Mouse (Mus musculus) adrenal gland, postnatal 25 days (tissue): ENCODE measurements around the gene Wscd2. TPM values are rescaled to one million over a fixed set of nuclear protein-coding genes. Genes with fewer than 3 reads are reported as not detected.

ENCODE experiments used
- DNase-seq: peaks from one replicate; pipeline ENCODE4 v3.0.0; 2021; ENCODE audit warnings: mixed read lengths
- total RNA-seq: library from RNA; stranded (reverse); gene quantifications from 2 replicates; pipeline ENCODE4 v1.2.3, GENCODE M21; 2021

The Wscd2 gene
- total RNA-seq, 1 experiment from 2014 or later, result 5.8 TPM

- no peak for DNase-seq
These were observed 129.0 kb downstream of the Wscd2 start for GRCm38 (mm10) chr5:113619151-113619550.

GRCm38 (mm10) chr5:113620130-113620716 is 130.1 kb downstream of the Wscd2 start:
- DNase-seq, result no peak

- no peak for DNase-seq
These were observed 130.9 kb downstream of the Wscd2 start for GRCm38 (mm10) chr5:113620999-113621398.

DNA sequence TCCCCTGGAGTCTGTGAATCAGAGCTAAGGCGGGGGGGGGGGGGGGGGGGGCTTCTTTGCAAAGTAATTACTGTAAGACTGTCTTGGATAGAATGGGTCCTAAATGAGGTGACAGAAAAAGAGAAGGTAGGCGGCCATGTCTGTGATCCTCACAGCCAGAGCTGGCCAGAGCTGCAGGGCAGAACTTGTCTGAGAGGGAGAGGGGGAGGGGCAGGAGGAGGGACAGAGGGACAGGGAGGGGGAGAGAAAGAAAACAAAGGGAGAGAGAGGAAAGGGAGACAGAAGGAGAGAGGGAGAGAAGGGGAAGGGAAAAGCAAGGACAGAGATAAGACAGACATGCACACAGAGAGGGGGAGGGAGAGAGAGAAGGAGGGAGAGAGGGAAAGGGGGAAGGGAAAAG is 132.9 kb downstream of the Wscd2 start:
- no peak for DNase-seq

DNA sequence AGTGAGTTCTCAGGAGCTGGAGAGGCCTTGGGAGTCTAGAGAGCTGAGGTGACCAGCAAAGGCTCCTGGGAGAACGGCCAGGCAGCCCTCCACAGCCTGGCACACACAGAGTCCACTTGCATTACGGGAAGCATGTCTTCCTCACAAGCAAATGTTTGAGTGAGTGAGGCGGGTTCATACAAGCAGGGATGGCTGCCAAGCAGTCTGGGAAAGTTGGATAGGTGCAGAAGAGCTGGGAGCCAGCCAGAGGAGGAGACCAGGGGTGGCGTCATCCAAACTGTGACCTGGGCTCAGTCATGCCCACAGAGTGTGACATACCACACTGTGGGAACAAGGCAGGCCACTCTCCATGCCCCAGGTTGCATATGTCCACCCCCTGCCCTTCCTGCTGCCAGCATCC is 134.9 kb downstream of the Wscd2 start:
- DNase-seq, result no peak

- DNase-seq, result no peak
These were observed 136.2 kb downstream of the Wscd2 start for GRCm38 (mm10) chr5:113626352-113626751.

- DNase-seq, result no peak
These were observed 136.9 kb downstream of the Wscd2 start for GRCm38 (mm10) chr5:113626991-113627390.

DNA sequence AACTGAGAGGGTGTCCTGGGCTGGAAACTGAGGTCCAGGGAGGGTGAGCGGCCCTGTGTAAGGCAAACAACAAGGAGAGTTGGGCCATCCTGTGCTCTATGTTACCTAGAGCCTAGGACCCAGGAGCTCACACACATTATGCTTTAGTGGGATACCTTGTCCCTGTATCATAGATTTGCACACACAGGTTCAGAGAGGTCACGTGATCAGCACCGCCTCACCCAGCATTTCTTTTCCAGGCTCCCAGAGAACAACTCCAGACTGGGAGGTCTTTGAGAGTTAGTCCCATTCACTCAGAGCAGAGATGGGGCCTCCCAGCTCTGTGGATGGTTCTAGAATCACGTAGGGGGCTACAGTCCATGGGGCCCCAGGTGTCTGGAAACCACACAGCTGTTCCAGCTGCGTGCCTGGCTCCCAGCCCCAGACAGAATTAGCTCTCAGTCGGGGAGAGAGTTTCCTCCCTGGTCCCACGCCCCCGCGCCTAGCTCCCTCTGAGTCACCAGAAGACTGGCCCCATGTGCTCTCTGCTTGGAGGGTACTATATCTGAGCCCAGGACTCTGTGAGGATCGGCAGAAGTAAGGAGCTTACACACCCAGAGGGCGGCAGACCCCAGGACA is 137.8 kb downstream of the Wscd2 start:
- no peak for DNase-seq

GRCm38 (mm10) chr5:113629248-113629647 is 139.1 kb downstream of the Wscd2 start:
- DNase-seq, result no peak

DNA sequence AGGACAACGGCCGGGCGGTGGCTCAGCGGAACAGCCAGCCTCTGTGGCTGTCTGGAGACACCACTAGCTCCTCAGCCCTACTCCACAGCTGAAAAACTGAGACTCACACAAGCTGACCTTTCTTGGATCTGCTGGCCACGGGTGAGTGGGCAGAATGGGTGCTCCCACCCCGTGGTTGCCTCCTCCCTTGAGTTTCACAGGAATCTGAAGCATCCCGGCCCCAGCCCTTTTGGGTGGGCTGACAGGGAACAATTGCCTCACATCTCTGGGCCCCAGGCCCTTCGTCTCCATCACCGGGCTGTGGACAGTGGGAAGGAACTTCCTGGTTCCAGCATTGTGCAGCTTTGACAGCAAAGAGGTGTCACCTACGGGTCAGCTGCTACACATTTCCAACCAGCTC is 140.0 kb downstream of the Wscd2 start:
- DNase-seq, result no peak

GRCm38 (mm10) chr5:113633037-113633714 is 143.0 kb downstream of the Wscd2 start:
- no peak for DNase-seq

- peak; percentile 64 for DNase-seq
These were observed 144.0 kb downstream of the Wscd2 start for GRCm38 (mm10) chr5:113634024-113634651.

GRCm38 (mm10) chr5:113634887-113635610 is 144.9 kb downstream of the Wscd2 start:
- DNase-seq, result no peak

DNA sequence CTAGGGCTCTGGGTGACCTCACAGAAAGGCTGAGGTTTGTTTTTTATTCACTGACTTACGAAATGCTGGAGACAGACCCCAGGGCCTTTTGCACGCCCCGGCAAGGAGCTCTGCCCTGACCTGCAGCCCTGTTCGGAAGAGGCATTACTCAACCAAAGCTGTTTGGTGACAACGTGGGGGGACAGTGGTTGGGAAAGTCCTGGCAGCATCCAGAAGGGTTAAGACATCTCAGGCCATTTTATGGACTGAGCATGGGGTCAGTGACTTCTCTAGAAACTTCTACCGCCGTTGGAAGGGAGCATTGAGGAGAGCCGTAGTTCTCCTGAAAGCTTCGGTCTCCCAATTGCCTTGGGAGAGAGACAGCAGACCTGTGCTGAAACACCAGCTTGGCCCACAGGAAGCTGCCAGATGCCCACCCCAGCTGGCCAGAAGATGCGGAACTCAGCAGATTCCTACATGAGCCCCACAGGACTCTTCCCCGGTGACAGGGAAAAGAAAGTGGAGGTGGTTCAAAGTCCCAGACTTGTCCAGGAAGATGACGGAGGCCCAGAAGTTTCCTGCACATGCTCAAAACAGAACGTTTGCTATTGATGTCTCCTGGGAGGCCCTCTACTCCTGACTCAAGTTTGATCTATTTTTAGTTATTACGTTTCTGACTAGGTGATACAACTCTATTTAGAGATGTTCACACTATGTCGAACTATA is 145.9 kb downstream of the Wscd2 start:
- DNase-seq, result no peak

GRCm38 (mm10) chr5:113637631-113638030 is 147.5 kb downstream of the Wscd2 start:
- DNase-seq, result no peak

DNA sequence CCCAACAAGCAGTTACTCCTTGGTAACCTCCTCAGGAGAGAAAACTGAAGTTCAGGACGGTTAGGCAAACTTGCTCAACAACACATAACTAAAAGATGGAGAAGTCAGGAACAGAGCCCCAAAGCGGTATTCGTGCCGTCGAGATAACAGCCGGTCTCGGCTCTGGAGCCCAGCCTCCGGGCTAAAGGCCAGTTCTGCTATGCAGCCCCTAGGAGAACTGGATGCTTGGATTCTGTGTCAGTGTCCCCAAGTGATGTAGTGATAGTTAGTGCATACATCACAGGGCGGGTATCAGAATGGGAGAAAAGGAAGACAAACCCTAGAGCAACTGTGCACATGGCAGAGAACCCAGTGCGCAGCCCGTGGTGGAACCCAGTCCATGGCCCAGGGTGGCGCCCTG is 147.9 kb downstream of the Wscd2 start:
- no peak for DNase-seq

GRCm38 (mm10) chr5:113639126-113639525 is 149.0 kb downstream of the Wscd2 start:
- no peak for DNase-seq

Other genes with a start within 250 kb of the Wscd2 start
- gene Sgsm1, start 179.5 kb upstream of the Wscd2 start, total RNA-seq, result 7.8 and 14.5 TPM in 2 replicates
- gene Aym1, start 133.0 kb upstream of the Wscd2 start, total RNA-seq, result not detected in 2 replicates
- 9.3 and 12.9 TPM in 2 replicates for gene Cmklr1, start 160.1 kb downstream of the Wscd2 start, total RNA-seq
- not detected in 2 replicates for gene 1700069L16Rik, start 234.4 kb downstream of the Wscd2 start, total RNA-seq
- gene Ficd, start 245.5 kb downstream of the Wscd2 start, total RNA-seq, result 10.9 and 16.0 TPM in 2 replicates